Mouse (Mus musculus) layer of hippocampus, adult 18-20 months (tissue): ENCODE results near the gene Actrt3. TPM values are rescaled to one million over a fixed set of nuclear protein-coding genes. Genes with fewer than 3 reads are reported as not detected.
"Not testable (repeated sequence)": the region's sequence is repeated elsewhere in the genome, so short reads cannot be mapped to it uniquely, and the experiment has no call there.

Experiments used
- DNase-seq, 2 experiments: peaks; one replicate each; pipeline ENCODE4 v3.0.0; 2022; ENCODE audit warnings: low spot score in 2 of 2
- total RNA-seq, 2 experiments: library from RNA; stranded (reverse); gene quantifications; 2 replicates each; pipeline ENCODE4 v1.2.3; 2021

Gene Actrt3
- total RNA-seq, 2 experiments from 2014 or later: 0.38 to 0.79 TPM

- no peak for DNase-seq
Observed at GRCm38 (mm10) chr3:30588865-30589264, 10.9 kb downstream of the Actrt3 start.

- no peak for DNase-seq
Observed at GRCm38 (mm10) chr3:30573549-30573948, 26.2 kb downstream of the Actrt3 start.

GRCm38 (mm10) chr3:30566333-30566732 is 33.4 kb downstream of the Actrt3 start:
- not testable (repeated sequence) for DNase-seq

- DNase-seq: no peak
Observed at GRCm38 (mm10) chr3:30560677-30561314, 38.9 kb downstream of the Actrt3 start.

- DNase-seq: no peak
Observed at GRCm38 (mm10) chr3:30553741-30554140, 46.0 kb downstream of the Actrt3 start.

GRCm38 (mm10) chr3:30550218-30550617 is 49.5 kb downstream of the Actrt3 start:
- DNase-seq: no peak

GRCm38 (mm10) chr3:30548928-30549327 is 50.8 kb downstream of the Actrt3 start:
- no peak for DNase-seq

GRCm38 (mm10) chr3:30547908-30548307 is 51.8 kb downstream of the Actrt3 start, which contains the start of gene Mecom:
Mecom (minus strand) TSS chr3:30548008.
- no peak for DNase-seq

Other genes with a start within 250 kb of the Actrt3 start
- 1 to 10 TPM; 2.4 to 3.1 TPM for gene Mecom, start 51.9 kb downstream of the Actrt3 start, total RNA-seq
- gene Mynn, start 2.1 kb upstream of the Actrt3 start, total RNA-seq: 10 to 100 TPM; 15.3 to 16.6 TPM
- not detected for gene Lrriq4, start 44.6 kb upstream of the Actrt3 start, total RNA-seq
- under 1 TPM in 1 of 2 experiments, not detected in 1; 0.37 TPM for gene Lrrc34, start 47.9 kb upstream of the Actrt3 start, total RNA-seq
- gene Lrrc31, start 99.9 kb upstream of the Actrt3 start, total RNA-seq: not detected
- gene Samd7, start 146.4 kb upstream of the Actrt3 start, total RNA-seq: not detected
- 10 to 100 TPM; 96.6 to 99.3 TPM for gene Sec62, start 192.9 kb upstream of the Actrt3 start, total RNA-seq